Comparison of ENCODE assay signal across 26 mouse cellular contexts in the genomic region with DNA sequence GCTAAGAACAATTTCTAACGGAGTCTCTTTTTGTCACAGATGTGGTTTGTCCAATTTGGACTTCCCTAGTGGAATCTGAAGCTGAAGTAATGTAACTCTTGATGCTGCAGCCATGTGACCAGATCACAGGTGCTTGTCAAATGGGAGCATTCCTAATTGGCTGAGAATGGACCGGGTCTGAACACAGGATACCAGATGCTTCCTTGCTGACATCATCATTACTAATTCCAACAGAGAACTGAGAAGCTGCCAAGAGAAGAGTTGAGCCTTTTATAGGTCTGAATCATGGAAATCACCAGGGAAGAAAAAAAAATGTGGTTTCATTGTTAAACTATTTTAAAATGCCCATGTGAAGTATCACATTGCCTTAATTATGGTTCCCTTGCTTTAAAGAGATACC.
"Had no signal": no experiment of that assay in that cellular context is flagged by ENCODE, and none has a peak within 500 bp of the region (broad histone marks: within the 10 kb centered on the region; RNA-seq: fewer than 3 reads in every experiment).

No protein-coding gene starts in this region.

- DNase-seq: kidney, adult 18-20 months; kidney, adult 9 months; kidney, postnatal 14 days; kidney, postnatal 4 days; left cerebral cortex, postnatal 4 days; liver, postnatal 0 days; lung, embryonic 14.5 days; lung, postnatal 36 days; retina, postnatal 1 day; right cerebral cortex, postnatal 25 days; spleen, adult 18-20 months; thymus, adult 18-20 months; thymus, postnatal 36 days had no signal

- H3K36me3 ChIP-seq: limb, embryonic 12.5 days; limb, embryonic 15.5 days; midbrain, embryonic 10.5 days; midbrain, embryonic 13.5 days; neural tube, embryonic 13.5 days; stomach, embryonic 15.5 days had no signal

- H3K9me3 ChIP-seq: limb, embryonic 12.5 days; limb, embryonic 15.5 days; megakaryocyte, embryonic 14.5 days; midbrain, embryonic 10.5 days; midbrain, embryonic 13.5 days; neural tube, embryonic 13.5 days; stomach, embryonic 15.5 days had no signal

- H3K9ac ChIP-seq: limb, embryonic 12.5 days; limb, embryonic 15.5 days; liver, embryonic 14.5 days; liver, postnatal 0 days; lung, embryonic 14.5 days; midbrain, embryonic 13.5 days; neural tube, embryonic 13.5 days; stomach, embryonic 15.5 days had no signal

- H3K4me3 ChIP-seq: layer of hippocampus, adult 2 months; limb, embryonic 12.5 days; limb, embryonic 15.5 days; megakaryocyte, embryonic 14.5 days; midbrain, embryonic 10.5 days; midbrain, embryonic 13.5 days; myocyte; neural tube, embryonic 13.5 days; stomach, embryonic 15.5 days had no signal

- ATAC-seq: liver, postnatal 0 days; lung, postnatal 0 days; midbrain, embryonic 13.5 days; midbrain, embryonic 16.5 days had no signal

- H3K27ac ChIP-seq: limb, embryonic 12.5 days; limb, embryonic 15.5 days; liver, embryonic 14.5 days; midbrain, embryonic 10.5 days; midbrain, embryonic 13.5 days; neural tube, embryonic 13.5 days; stomach, embryonic 15.5 days had no signal

- H3K27me3 ChIP-seq: limb, embryonic 12.5 days; limb, embryonic 15.5 days; megakaryocyte, embryonic 14.5 days; midbrain, embryonic 13.5 days; neural tube, embryonic 13.5 days; stomach, embryonic 15.5 days had no signal

- H3K4me2 ChIP-seq: limb, embryonic 12.5 days; limb, embryonic 15.5 days; liver, embryonic 11.5 days; lung, embryonic 14.5 days; midbrain, embryonic 13.5 days; neural tube, embryonic 13.5 days; stomach, embryonic 15.5 days had no signal

- H3K4me1 ChIP-seq: limb, embryonic 12.5 days; limb, embryonic 15.5 days; megakaryocyte, embryonic 14.5 days; midbrain, embryonic 10.5 days; midbrain, embryonic 13.5 days; neural tube, embryonic 13.5 days; stomach, embryonic 15.5 days had no signal
